Mouse (Mus musculus) brain, embryonic 14.5 days (tissue): Measurements from ENCODE around the gene Akt2.

Experiments used
- CTCF ChIP-seq: fragments of 200-500 bp; IDR thresholded peaks from 2 replicates; pipeline ENCODE4 v1.5.1; 2012; ENCODE audit warnings: inconsistent platforms, mild to moderate bottlenecking, moderate library complexity, borderline replicate concordance; ENCODE audit not compliant: insufficient read depth, insufficient read length; ENCODE audit errors: extremely low read depth
- POLR2A ChIP-seq: fragments of 200-500 bp; IDR thresholded peaks from 2 replicates; pipeline ENCODE4 v1.6.1; 2012; ENCODE audit warnings: mild to moderate bottlenecking, inconsistent platforms, borderline replicate concordance; ENCODE audit not compliant: poor library complexity, insufficient read depth, insufficient read length, severe bottlenecking; ENCODE audit errors: extremely low read depth

- TF ChIP-seq POLR2A (no peak), CTCF (no peak)
Measured at GRCm38 (mm10) chr7:27609688-27610087, 18.3 kb downstream of the Akt2 start.
